Mouse (Mus musculus): Measurements from ENCODE around the gene Brwd1. TPM values are rescaled to one million over a fixed set of nuclear protein-coding genes. Genes with fewer than 3 reads are reported as not detected.
"Not testable (repeated sequence)": the region's sequence is repeated elsewhere in the genome, so short reads cannot be mapped to it uniquely, and the experiment has no call there.

Gene Brwd1
- 100 to 1,000 TPM; 138 to 140 TPM for total RNA-seq (2021)

DNA sequence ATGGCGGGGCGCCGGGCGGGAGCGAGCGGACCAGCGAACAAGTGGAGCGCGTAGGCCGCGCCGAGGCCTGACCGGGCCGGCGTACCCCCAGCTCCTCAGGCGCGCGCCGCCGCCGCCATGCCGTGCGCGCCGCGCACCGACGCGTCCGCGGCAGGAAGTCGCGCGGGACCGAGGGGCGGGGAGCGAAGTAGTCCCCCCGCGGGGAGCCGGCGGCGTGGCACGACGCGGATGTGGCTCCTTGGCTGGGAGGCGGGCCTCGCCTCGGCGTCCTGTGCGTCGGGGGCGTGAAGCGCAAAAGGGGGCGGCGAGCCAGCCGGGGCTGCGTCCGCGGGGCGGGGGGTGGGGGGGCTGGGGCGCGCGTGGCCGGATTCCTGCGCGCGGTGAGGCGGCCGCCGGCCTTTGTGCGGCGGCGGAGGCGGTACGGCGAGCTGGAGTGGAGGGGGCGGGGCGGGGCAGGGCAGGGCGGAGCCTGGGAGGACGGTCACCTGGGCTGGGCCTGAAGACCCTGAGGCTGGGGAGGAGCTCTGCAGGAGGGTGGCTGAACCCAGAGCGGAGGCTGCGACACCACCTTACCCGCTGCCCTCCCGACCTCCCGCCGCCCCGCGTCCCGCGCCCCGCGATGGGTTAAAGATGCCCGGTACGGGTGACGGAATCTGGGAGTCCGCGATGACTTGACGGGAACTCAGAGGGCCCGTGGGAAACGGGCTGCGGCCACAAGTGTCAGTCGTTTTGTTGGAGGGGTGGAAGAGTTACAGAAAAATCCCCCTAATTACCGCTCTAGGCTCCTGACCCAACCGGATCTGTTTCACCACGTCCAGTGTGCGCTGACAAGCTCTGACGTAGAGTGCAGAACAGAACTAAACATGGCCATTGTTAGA lies at the start of gene Brwd1:
Gene Brwd1 (minus strand): TSS at position 226 of the 878 bp plus-strand sequence.
- DNase-seq = peak; percentile 90 to 91

DNA sequence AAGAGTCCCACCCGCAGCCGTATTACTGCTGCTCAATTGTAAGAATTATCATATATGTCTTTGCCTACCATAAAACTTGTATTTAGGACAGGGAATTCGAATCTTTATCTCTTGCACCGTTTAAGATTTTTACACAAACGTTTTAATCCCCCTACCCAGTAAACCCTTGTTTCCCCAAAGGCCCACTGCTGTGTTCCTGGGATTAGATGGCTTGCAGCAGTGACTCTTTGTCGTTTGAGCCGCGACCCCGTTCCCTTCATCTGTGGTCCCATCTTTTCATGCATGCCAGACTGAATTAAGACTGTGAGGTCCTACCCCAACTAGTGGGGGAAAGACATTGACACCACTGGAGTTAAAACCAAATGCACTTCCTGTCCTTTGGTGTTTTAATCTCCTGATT lies 46.1 kb upstream of the Brwd1 start:
- no peak for DNase-seq

DNA sequence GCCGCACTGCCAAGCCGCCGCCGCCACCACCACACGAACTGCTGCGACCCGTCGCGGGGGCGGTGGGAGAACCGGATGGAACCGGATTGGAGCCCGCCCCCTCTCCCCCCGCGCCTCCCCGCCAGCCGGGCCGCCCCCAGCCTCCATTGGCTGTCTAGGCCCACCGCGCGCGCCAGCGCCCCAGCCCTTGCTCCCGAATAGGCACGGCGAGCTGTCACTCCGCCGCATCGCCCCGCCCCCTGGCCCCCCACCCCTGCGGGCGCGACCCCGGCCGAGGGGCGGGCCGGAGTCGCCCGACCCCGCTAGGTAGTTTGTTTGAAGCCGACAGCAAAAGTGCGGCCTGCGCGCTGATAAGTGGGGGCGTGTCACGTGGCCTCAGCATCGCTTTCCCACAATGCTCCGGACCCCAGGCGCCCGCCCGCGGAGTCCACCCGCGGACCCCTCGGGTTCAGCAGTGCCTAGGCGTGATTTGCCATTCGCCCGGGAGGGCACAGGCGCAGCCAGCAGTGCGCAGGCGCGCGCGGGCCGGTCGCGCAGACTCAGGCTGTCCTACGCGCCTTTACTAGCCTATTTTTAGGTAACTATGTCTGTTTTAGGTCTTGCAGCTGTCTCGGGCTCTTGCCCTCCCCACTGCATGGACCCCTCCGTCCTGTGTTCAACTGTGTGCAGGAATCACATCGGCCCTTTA lies 45.5 kb upstream of the Brwd1 start, which contains the start of gene Hmgn1:
Gene Hmgn1 (minus strand): TSS at position 73 of the 688 bp plus-strand sequence.
- peak; percentile 95 to 97 for DNase-seq

DNA sequence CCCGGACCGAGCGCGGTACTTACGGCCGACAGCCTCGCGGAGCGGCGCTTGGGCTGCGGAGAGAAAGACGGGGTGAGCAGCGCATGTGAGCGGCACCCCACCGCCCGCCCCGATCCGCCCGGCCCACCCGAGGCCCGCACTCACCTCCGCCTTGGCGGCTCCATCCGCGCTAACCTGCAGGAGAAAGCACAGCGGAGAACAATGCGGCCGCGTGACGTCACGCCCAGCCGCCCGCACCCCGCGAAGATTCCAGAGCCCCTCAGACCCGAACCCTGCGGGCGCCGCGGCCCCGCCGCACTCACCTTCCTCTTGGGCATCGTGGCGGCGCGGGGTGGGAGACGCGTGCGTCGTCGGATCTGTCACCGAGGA lies 44.9 kb upstream of the Brwd1 start:
- DNase-seq = no peak

DNA sequence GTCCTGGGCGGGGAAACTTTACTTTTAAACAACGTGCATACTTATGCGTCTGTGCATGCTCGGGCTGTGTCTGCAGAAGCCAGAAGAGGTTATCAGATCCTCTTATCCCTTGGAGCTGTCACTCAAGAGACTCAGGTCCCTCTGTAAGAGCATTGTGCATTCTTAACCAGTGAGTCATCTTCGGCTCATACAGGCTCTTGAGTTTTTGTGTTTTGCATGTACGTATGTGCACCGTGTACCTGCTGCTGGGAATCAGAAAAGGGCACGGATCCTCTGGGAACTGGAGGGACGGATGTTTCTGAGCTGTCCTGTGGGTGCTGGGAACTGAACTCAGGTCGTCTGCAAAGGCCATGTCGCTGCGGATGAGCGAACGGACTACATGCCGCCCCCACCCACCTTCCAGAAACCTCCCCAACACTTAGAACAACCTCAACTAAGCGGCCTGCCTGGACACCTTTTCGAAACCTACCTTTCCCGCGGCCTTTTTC lies 44.4 kb upstream of the Brwd1 start:
- peak in 1 of 2 experiments; percentile 19 for DNase-seq

DNA sequence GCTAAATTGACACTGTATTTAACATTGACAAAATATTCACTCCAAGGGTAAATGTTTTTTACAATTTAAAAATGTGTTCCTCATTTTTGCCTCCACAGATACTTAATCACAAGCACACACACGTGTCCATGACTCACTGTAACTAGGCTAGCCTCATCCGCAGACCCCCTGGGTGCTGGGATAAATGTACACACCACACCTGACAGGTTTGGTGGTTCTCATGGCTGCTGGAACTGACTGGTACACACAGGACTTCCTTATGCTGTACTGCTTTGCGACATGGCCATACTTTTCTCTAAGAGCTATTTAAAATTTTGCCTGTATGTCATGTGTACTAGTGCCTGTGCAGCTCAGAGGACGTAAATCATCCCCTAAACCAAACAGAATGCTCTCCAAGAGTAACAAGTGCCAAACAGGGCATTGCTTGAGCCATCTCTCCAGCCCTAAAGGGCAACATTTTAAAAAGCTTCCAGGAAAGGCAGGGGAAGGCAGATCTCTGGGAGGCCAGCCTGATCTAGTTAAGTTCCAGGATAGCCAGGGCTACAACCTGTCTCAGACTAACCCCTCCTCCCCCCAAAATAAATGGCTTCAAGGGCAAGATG lies 37.8 kb upstream of the Brwd1 start:
- no peak for DNase-seq

DNA sequence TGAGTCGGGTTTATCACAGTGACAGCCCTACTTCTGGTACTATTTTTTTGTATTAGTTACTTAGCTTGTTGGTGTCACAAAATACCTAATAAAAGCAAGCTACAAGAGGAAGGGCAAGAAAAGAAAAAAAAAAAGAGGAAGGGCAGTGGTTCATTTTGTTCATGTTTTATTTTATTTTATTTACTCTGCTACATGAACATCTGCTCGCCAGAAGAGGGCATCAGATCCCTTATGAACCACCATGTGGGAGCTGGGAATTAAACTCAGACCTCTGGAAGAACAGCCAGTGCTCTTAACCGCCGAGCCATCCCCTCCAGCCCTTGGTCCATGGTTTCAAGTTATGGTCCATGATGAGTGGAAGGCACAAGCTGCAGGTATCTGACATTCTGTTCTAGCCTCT lies 32.4 kb upstream of the Brwd1 start:
- no peak for DNase-seq

DNA sequence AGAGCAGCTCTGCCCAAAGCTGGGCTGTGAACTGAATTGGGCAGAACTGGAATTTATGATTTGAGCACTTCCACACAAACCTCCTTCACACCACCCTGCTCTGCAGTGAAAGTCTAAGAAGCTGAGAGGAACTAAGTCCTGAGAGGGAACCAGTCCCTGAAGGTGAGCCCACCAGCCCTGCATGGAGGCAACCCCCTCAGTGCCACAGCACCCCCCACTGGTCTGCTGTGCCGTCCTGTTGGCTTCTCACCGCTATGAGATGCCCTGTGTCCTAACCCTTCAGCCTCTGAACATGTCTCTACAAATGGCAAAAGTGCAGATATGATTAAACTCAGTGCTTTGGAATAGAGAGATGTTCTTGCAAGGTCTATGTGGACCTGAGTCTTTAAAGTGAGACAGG lies 30.4 kb upstream of the Brwd1 start:
- DNase-seq = no peak

DNA sequence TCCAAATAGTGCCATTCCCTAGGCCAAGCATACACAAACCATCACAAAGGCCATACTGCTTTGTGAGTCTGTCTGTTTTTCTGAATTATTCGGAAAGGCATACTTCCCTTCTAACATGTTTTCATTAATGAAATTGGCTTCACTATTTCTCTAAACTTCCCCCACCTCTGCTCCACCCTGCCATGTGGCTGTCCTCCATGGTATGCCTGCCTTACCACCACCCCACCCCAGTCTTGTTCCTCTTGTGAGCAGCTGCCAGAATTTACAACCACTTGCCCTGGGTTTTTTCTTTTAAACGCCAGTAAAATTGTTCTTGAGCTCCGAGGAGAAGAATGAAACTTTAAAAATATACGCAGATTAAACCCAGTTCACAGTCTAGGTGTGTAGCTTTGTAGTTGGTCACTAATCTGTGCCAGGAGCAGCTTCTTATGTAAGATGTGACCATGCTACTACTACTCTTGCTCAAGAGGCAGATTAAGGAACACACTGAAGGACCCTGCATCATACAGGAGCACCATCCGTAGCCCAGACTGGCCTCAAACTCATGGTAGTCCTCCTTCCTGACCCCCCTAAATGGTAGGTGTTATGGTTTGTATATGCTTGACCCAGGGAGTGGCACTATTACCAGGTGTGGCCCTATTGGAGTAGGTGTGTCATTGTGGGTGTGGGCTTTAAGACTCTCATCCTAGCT lies 28.5 kb upstream of the Brwd1 start:
- no peak for DNase-seq

DNA sequence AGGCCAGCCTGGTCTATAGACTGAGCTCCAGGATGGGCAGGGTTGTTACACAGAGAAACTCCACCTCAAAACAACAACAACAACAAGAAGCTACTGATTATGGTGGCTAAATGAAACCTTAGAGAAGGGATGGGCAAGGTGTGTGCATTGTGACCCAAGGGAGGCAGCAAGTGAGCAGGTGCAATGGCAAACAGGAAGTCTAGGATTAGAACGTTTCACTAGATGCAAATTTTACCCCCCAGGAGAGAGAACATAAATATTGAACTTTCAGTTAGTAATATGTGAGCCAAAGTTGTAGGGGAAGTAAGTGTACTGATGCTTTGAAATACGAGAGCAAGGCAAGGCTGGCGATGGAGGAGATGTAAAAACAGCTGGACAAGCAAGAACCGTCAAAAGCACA lies 27.3 kb upstream of the Brwd1 start:
- no peak for DNase-seq

DNA sequence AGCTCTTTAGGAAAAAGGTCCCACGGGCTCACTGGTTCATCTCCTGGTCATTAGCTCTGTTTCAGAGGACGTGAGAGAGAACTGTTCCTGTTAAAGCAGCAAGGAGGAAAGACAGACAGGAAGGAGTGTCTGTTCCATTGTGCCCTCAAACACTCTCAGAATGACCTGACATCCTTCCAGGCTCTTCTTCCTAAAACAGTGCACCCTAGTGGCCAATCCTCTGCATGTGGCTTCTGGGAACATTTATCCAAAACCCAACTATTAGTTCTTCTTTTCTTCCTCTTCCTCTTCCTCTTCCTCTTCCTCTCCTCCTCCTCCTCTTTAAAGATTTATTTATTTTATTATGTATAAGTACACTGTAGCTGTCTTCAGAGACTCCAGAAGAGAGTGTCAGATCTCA lies 20.7 kb upstream of the Brwd1 start:
- DNase-seq = no peak

DNA sequence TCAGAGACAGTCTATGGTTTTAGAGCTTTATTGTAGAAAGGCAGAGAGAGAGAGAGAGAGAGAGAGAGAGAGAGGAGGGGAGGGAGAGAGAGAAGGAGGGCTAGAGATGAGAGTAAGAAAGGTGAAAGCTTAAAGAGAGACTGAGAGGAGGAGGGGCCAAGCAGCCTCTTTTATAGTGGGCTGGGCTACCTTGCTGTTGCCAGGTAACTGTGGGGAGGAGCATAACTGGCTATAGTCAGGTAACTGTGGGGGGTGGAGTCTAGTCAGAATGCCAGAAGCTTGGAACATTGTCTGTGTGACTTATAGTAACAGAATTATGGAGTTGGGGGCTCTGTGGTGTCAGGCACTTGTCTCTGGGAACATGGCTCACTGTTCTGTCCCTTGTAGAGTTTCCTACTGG lies 15.5 kb upstream of the Brwd1 start:
- DNase-seq = not testable (repeated sequence)

DNA sequence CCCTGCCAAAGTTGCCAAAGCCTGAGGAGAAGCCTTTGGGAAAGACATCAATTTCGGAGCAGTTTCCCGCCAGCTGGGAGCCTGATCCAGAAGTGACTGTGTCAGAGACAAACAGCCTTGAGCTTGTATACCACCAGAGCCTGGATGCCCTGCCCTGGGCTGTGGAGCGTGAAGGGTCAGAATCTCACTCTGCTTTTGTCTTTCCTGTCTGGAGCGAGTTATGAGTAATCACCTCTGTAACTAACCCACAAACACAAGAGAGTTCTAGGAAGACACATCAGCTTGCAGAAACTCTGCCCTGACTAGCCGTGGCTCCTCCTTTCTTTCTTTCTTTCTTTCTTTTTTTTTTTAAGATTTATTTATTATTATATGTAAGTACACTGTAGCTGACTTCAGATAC lies 13.6 kb upstream of the Brwd1 start:
- no peak for DNase-seq

DNA sequence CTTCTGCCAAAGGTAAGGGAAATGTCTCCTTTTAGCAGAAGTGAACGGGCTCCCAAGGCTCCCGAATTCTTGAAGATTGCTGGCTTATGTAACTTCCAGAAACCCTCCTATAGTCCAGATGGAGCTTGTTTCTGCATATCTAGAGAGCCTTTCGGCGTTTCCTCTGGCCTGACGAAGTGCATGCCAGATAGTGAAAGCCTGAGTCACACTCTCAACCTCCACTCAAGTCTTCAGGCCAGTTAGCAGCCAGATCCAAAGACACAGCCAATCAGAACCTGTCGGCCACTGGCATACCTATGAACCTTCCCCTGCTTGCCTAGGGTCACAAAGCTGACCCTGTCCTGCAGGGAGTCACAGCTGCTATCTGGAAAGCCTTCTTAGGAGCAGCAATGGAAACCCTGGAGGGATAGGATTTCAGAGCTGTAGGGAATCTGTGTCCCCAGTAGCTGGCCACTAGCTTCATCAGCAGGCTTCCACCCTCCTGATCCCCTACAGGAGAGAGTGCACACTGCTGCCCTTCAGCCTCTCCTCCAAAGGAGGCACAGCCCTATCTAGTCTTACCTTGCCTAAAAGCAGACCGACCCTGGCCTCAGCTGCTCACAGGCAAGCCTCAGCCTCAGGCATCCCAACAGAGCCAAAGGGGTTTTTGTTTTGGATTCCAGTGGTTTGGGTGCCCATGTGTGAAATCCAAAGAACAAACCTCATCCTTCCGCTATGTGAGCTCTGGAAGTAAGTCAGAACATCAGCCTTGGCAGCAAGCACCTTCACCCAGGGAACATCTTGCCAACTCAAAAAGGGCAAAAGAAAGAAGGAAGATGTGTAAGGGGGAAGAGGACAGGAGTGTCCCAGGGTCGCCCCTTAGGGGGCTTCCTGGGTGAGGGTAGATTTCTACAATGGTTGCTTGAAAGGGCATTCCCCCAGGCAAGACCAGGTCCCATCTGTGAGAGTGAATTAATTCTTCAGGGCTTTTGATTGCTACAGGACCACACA lies 9.5 kb upstream of the Brwd1 start:
- DNase-seq = no peak

DNA sequence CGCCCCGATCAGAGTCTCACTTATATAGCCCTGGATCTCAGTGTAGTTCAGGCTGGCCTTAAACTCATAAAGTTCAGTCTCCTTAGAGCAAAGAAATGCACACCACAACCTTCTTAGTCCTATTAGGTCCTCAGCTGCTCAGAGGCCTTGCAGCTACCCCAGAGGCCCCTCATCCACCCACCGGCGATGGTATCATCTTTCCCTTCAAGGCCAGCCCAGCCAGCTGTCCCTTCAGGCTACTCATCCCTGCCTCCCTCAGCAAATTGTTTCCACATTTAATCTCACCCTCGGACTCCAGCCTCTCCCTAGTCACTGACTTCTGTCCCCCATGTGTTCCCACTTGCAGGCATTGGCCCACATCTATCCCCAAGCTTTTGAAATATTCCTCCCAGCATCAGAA lies 5.8 kb upstream of the Brwd1 start:
- DNase-seq = no peak

DNA sequence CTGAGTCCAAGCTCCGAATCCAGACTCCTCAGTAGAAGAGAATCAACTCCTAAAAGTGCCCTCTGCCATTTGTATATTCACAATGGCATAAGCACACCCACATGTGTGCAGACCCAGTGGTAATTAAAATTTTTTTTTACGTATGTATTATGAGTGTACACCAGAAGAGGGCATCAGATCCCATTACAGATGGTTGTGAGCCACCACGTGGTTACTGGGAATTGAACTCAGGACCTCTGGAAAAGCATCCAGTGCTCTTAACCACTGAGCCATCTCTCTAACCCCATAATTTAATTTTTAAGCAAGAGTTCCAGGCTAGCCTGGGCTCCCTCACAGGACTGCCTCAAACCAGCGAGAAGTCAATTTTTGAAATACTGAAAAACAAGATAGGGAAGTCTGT lies 5.1 kb upstream of the Brwd1 start:
- no peak for DNase-seq

DNA sequence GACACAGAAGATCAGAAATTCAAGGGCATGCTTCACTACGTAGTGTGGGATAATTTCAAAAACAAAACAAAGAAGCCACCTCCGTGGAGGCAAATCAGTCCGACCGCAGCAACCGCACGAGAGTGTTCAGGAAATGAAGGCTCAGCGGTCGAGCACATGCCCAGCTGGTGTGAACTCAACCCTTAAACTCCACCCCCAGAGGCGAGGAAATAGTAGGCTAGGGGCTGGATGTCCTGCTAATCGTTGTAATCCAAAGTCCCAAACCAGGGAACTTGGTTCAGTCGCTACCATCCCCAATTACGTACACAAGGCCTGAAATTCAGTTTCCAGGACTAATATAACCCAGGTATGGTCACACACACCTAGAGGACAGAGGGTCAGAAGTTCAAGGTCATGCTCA lies 4.7 kb upstream of the Brwd1 start:
- no peak for DNase-seq

DNA sequence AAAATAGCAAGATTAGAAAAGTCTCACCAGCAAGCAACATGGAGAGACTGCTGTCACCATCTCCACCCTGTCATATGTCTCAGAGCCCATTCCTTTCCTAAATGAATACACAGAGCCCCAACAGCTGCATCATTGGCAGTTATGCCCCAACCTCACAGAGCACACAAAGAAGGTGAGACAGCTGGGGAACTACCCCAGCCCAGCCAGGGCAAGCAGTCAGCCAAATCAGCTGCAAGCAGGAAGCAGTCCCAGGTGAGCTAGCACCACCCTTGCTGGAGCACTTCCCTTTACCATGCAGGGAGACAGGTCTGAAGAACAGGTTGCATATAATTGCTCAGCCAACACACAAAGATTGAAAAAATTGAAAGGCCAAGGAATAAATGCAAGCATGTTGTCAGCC lies 3.3 kb upstream of the Brwd1 start:
- DNase-seq = no peak

DNA sequence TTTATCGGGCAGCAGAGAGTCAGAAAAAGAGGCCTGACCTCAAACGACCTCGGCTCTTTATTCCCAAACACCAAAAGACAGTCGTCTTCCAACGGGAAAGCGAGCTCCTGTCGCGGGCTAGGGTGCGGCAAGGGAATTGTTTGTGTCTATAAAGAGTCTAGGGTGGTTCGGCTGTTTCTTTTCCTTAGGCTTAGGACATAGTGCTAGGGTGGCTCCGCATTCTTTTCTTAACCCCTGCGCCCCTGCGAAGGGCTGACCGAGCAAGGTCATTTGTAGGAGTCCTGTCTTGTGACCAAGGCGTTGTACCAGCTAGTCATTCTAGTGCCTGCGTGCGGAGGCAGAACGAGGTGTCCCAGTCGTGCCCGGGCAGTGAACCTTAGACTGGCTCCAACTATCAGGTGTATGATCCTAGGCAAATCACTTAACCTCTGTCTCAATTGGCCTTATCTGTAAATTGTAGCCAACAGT lies 887 bp upstream of the Brwd1 start:
- DNase-seq = no peak

DNA sequence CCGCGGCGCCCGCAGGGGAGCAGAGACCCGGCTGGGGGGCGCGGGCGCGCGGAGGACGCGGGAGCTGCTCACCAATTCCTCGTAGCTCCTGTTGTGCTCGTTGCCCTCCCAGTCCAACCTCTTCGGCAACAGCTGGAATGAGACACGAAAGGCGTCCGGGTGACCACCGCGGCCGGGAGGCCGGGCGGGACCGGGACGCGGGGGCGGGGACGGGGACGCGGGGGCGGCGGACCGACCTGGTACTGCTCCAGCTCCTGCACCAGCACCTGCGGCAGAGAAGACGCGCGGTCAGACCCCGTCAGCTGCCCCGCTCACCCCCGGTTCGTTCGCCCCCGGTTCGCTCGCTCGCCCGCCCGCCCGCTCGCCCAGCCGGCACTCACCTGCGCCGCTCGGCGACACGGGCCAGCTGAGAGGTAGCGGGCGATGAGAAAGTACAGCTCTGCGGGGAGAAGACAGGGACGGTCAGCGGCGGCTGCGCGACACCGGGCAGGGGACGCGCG lies 534 bp downstream of the Brwd1 start:
- DNase-seq = peak in 1 of 2 experiments; percentile 57

DNA sequence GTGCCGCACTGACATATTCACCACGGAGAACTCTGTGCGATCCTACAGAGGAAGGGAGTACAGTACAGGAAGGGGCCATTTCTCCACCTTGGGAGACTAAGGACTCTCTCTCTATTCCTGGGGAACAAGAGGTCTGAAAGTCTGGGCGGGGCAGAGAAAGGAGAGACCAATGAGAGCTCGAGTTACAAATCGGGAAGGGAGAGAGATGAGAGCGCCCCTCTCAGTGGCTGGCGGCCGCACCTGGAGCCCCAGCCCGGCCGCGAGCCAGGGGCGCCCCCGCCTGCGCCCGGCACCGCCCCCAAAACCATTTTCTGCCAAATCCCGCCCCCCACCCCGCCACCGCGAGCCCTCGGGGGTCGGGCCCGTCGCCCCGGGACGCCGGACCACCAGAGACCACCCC lies 995 bp downstream of the Brwd1 start:
- peak; percentile 91 for DNase-seq

All from layer of hippocampus, postnatal 36 days (tissue).